Comparison of ENCODE assay signal across 23 mouse cellular contexts in the genomic region with DNA sequence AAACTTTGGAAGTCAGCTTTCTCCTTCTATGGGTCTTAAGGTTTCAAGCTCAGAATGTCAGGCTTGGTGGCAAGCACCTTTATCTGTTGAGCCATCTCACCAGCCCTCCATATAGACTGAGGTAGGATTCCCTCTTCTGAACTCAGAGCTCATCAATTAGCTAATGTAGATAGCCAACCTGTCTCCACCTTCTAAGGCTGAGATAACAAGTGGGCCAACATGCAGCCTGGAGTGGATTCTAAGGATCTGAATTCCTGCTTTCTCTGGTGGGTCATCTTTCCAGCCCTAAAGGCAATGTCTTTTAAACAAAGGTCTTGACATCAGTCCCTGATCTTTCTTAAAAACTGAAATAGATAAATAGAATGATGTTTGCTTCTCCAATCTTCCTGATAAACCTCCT.
DNase-seq lines count a peak whose midpoint lies in the region; ATAC-seq and TF ChIP-seq lines count a peak whose summit lies in the region.
"Had no signal": no experiment of that assay in that cellular context is flagged by ENCODE, and none has a peak within 500 bp of the region (broad histone marks: within the 10 kb centered on the region; RNA-seq: fewer than 3 reads in every experiment).

No protein-coding gene starts in this region.

- no peaks in the 10 kb centered on the region for H3K9me3 ChIP-seq in heart, embryonic 10.5 days
- H3K9me3 ChIP-seq in midbrain, embryonic 16.5 days (replicated peaks; ENCODE audit: control insufficient read depth, low read length, poor library complexity, severe bottlenecking) = no peaks in the 10 kb centered on the region
- H3K9me3 ChIP-seq in midbrain, embryonic 11.5 days (ENCODE audit: control insufficient read depth, low read length) = no peaks in the 10 kb centered on the region
- H3K9me3 ChIP-seq: embryonic facial prominence, embryonic 12.5 days; embryonic facial prominence, embryonic 15.5 days; G1E; heart, embryonic 12.5 days; hindbrain, embryonic 12.5 days; hindbrain, embryonic 15.5 days had no signal

- H3K27me3 ChIP-seq in heart, embryonic 10.5 days (ENCODE audit: insufficient read depth, poor library complexity, severe bottlenecking) = no peaks in the 10 kb centered on the region
- no peaks in the 10 kb centered on the region for H3K27me3 ChIP-seq in kidney, adult 2 months (replicated peaks; ENCODE audit: control insufficient read depth, insufficient read depth, low read length)
- H3K27me3 ChIP-seq in midbrain, embryonic 16.5 days (ENCODE audit: control insufficient read depth, insufficient read depth, low read depth, low read length) = no peaks in the 10 kb centered on the region
- no peaks in the 10 kb centered on the region for H3K27me3 ChIP-seq in midbrain, embryonic 11.5 days (ENCODE audit: control insufficient read depth, insufficient read depth, low read length)
- H3K27me3 ChIP-seq: CH12.LX; embryonic facial prominence, embryonic 12.5 days; embryonic facial prominence, embryonic 15.5 days; heart, embryonic 12.5 days; hindbrain, embryonic 12.5 days; hindbrain, embryonic 15.5 days had no signal

- H3K36me3 ChIP-seq in heart, embryonic 10.5 days = peaks cover 26% of the 10 kb centered on the region
- H3K36me3 ChIP-seq in kidney, adult 2 months (ENCODE audit: control insufficient read depth, insufficient read depth, low read length) = no peaks in the 10 kb centered on the region; the same call in 1 of the 2 replicates
- H3K36me3 ChIP-seq in midbrain, embryonic 16.5 days (ENCODE audit: control insufficient read depth, insufficient read depth, low read length) = peaks cover 15% of the 10 kb centered on the region
- no peaks in the 10 kb centered on the region for H3K36me3 ChIP-seq in midbrain, embryonic 11.5 days (ENCODE audit: control insufficient read depth, insufficient read depth, low read length)
- H3K36me3 ChIP-seq: G1E had no signal

- peak; percentile 61 for DNase-seq in heart, adult 11 months
- DNase-seq in heart, embryonic 10.5 days (ENCODE audit: low spot score) = no peak
- DNase-seq in kidney, adult 2 months = no peak
- no peak for DNase-seq in kidney, adult 18-20 months
- DNase-seq in midbrain, embryonic 11.5 days (ENCODE audit: low spot score, missing footprints) = no peak
- DNase-seq in adrenal gland, postnatal 36 days = no peak
- DNase-seq: B cell, adult 2 months; cerebellum, adult 18-20 months; cerebellum, adult 9-10 months; cerebellum, postnatal 14 days; gastrocnemius, postnatal 10 days; heart, postnatal 14 days had no signal

- no peak for ATAC-seq in midbrain, embryonic 16.5 days
- no peak for ATAC-seq in midbrain, embryonic 11.5 days (ENCODE audit: low FRiP score)
- ATAC-seq: forebrain, embryonic 14.5 days; intestine, postnatal 0 days had no signal

- H3K27ac ChIP-seq in heart, embryonic 10.5 days = no peak overlapping the region
- H3K27ac ChIP-seq in kidney, adult 2 months (ENCODE audit: insufficient read depth, low read depth, low read length) = peak overlapping the region; percentile 84
- H3K27ac ChIP-seq in midbrain, embryonic 16.5 days (ENCODE audit: low read length) = peak overlapping the region; percentile 40; the same call in 1 of the 2 replicates
- H3K27ac ChIP-seq in midbrain, embryonic 11.5 days (ENCODE audit: low read depth, low read length) = no peak overlapping the region
- H3K27ac ChIP-seq in cortical plate, adult 2 months (ENCODE audit: insufficient read depth, low read length) = peak overlapping the region; percentile 59; the same call in 1 of the 2 replicates
- H3K27ac ChIP-seq: embryonic facial prominence, embryonic 15.5 days; hindbrain, embryonic 12.5 days; hindbrain, embryonic 15.5 days had no signal

- no peak overlapping the region for H3K9ac ChIP-seq in midbrain, embryonic 16.5 days (ENCODE audit: low read depth, low read length)
- no peak overlapping the region for H3K9ac ChIP-seq in midbrain, embryonic 11.5 days (ENCODE audit: low read length)
- H3K9ac ChIP-seq: embryonic facial prominence, embryonic 12.5 days; embryonic facial prominence, embryonic 15.5 days; heart, embryonic 12.5 days; hindbrain, embryonic 12.5 days; hindbrain, embryonic 15.5 days had no signal

- TF ChIP-seq POLR2A in kidney, adult 2 months (IDR thresholded peaks at IDR 0.05; ENCODE audit: low read depth, low read length) = no peak
- no peak for TF ChIP-seq POLR2A in cortical plate, adult 2 months (IDR thresholded peaks at IDR 0.05; ENCODE audit: extremely low read depth, insufficient read depth, low read length)

- no peak overlapping the region for H3K4me3 ChIP-seq in heart, embryonic 10.5 days
- no peak overlapping the region for H3K4me3 ChIP-seq in kidney, adult 2 months (ENCODE audit: insufficient read depth, low read depth, low read length)
- H3K4me3 ChIP-seq in midbrain, embryonic 16.5 days (ENCODE audit: low read depth, low read length) = no peak overlapping the region
- no peak overlapping the region for H3K4me3 ChIP-seq in midbrain, embryonic 11.5 days (ENCODE audit: low read depth, low read length)
- no peak overlapping the region for H3K4me3 ChIP-seq in cortical plate, adult 2 months (ENCODE audit: insufficient read depth, low read length)
- H3K4me3 ChIP-seq: embryonic facial prominence, embryonic 12.5 days; embryonic facial prominence, embryonic 15.5 days; heart, embryonic 12.5 days; hindbrain, embryonic 12.5 days; hindbrain, embryonic 15.5 days had no signal

- no peak overlapping the region for H3K4me2 ChIP-seq in midbrain, embryonic 16.5 days (ENCODE audit: low read length)
- H3K4me2 ChIP-seq in midbrain, embryonic 11.5 days = no peak overlapping the region
- H3K4me2 ChIP-seq: embryonic facial prominence, embryonic 12.5 days; embryonic facial prominence, embryonic 15.5 days; heart, embryonic 12.5 days; hindbrain, embryonic 12.5 days; hindbrain, embryonic 15.5 days had no signal

- no peak for TF ChIP-seq CTCF in kidney, adult 2 months (conservative IDR thresholded peaks at IDR 0.05; ENCODE audit: insufficient read depth, insufficient read length, low read depth, low read length)
- TF ChIP-seq CTCF in cortical plate, adult 2 months (IDR thresholded peaks at IDR 0.05; ENCODE audit: extremely low read depth, insufficient read depth, low read length) = no peak

- H3K4me1 ChIP-seq in heart, embryonic 10.5 days = no peaks in the 10 kb centered on the region
- H3K4me1 ChIP-seq in kidney, adult 2 months (ENCODE audit: control insufficient read depth, insufficient read depth, low read length) = peaks cover 16% of the 10 kb centered on the region; the same call in 1 of the 2 replicates
- no peaks in the 10 kb centered on the region for H3K4me1 ChIP-seq in midbrain, embryonic 16.5 days (ENCODE audit: control insufficient read depth, insufficient read depth, low read length)
- no peaks in the 10 kb centered on the region for H3K4me1 ChIP-seq in midbrain, embryonic 11.5 days (ENCODE audit: control insufficient read depth, insufficient read depth, low read length)
- H3K4me1 ChIP-seq in cortical plate, adult 2 months (ENCODE audit: control insufficient read depth, insufficient read depth, low read length) = no peaks in the 10 kb centered on the region
- H3K4me1 ChIP-seq: embryonic facial prominence, embryonic 15.5 days; hindbrain, embryonic 12.5 days had no signal

Comparison
In these comparisons a context has a peak if more than half of its experiments do, and no peak if none do; other contexts are left out.
1. H3K27ac ChIP-seq: peak in kidney, adult 2 months (single experiment), midbrain, embryonic 16.5 days (single experiment) and cortical plate, adult 2 months (single experiment); none in heart, embryonic 10.5 days (single experiment) and midbrain, embryonic 11.5 days (single experiment).